Mouse (Mus musculus) 3134 (cell line): ENCODE data around the gene Snf8.

ENCODE experiments used
- DNase-seq: peaks from one replicate; pipeline ENCODE4 v3.0.0-alpha.2; 2011; ENCODE audit warnings: low spot score; ENCODE audit not compliant: insufficient read length; ENCODE audit errors: extremely low read depth

Gene Snf8

DNA sequence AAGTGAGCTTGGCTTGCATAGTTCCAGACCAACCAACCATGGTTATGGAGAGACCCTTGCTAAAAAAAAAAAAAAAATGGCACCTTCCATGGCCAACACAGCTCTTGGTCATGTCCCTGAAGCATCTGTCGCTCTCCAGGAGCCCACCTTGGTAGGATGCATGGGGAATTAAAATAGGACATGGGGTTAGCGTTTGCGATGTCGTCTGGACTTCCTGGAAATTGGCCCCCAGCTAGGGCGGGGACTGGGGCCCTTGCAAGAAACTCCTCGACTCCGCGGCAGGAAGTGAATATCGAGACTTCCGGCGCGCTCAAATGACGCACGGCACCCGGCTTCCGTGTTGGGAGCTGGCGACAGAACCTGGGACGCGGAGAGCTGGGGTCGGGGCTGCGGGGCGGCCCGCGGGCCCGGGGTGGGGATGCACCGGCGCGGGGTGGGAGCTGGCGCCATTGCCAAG is at the start of gene Snf8:
Gene Snf8 (plus strand): TSS at position 290 of the 457 bp plus-strand sequence.
- DNase-seq, result peak; percentile 86

GRCm38 (mm10) chr11:95987854-95988447 is 46.7 kb upstream of the Snf8 start:
- DNase-seq, result no peak

- peak; percentile 75 for DNase-seq
Measured at GRCm38 (mm10) chr11:95988533-95988932, 46.2 kb upstream of the Snf8 start.

GRCm38 (mm10) chr11:95989864-95990263 is 44.8 kb upstream of the Snf8 start:
- DNase-seq, result no peak

- DNase-seq, result no peak
Measured at GRCm38 (mm10) chr11:95990431-95990830, 44.3 kb upstream of the Snf8 start.

GRCm38 (mm10) chr11:95990886-95991708 is 43.6 kb upstream of the Snf8 start:
- DNase-seq, result no peak

GRCm38 (mm10) chr11:95994151-95994550 is 40.5 kb upstream of the Snf8 start:
- no peak for DNase-seq

DNA sequence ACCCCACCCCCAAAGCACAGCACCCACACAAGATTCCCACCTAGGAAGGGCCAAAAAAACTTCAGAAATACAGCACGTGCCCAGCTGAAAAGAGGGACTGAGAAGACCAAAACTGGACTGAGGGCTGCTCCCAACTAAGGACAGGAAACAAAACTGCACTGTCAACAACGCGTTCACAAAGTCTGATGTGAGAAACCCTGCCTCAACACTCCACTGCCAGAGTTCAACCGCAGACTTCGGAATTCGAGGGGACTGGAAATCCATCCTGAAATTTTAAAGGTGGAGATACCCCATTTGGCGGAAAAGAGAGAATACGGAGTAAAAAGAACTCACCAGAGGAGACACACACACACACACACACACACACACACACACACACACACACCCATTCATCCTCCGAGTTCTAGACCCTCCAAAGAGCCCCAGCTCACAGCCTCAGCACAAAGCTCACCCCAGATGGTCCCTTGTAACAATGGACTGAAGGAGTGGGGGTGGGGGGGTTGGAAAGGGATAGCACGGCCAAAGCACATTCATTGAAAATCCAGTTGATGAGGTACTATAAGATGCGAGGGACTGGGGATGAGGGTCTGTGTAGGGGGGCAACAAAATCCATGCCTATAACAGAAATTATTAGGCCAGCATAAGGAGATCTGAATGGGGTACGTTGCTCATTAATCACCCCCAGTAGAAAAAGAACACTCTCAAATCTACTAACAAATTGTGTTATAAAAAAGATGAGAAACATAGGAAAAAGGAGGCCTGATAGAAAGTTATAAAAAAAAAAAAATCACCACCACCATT is 31.4 kb upstream of the Snf8 start:
- no peak for DNase-seq

DNA sequence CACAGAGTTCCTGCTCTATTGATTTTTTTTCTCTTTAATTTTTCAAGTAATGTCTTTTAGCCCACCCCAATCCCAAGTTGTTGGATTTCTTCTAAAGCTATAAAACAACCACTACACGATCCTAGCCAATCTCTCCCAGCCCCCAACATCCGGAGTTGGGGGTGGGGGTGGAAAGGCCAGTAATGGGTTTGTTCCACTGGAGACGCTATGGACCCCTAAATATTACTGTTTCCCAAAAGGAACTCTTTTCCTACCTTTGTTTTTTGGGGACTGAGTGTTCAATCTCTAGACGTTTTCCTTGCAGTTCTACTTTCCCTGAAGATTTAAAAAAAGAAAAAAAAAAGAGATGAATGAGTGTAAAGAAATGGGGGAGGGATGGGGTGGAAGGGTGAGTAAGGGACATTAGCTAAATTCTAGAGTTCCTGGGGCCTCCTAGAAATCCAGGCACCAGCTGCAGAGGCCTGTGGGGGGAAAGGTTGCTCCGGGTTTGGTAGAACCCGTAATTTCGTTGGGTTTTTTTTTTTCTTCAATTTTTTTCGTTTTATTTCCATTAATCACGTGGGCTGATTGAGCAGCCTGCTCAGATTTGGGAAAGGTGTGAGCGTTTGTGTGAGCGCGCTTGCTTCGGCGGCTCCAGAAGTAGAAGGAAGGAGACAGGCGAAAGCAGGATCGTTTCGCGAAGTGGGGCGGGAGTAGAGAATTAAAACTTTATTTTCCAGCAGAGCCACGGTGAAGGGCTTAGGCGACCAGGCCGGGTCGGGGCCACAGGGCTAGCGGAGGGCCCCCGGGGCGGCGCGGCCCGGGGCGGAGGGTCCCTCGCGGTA is 30.5 kb upstream of the Snf8 start:
- no peak for DNase-seq

GRCm38 (mm10) chr11:96004793-96005402 is 29.8 kb upstream of the Snf8 start:
- DNase-seq, result no peak

DNA sequence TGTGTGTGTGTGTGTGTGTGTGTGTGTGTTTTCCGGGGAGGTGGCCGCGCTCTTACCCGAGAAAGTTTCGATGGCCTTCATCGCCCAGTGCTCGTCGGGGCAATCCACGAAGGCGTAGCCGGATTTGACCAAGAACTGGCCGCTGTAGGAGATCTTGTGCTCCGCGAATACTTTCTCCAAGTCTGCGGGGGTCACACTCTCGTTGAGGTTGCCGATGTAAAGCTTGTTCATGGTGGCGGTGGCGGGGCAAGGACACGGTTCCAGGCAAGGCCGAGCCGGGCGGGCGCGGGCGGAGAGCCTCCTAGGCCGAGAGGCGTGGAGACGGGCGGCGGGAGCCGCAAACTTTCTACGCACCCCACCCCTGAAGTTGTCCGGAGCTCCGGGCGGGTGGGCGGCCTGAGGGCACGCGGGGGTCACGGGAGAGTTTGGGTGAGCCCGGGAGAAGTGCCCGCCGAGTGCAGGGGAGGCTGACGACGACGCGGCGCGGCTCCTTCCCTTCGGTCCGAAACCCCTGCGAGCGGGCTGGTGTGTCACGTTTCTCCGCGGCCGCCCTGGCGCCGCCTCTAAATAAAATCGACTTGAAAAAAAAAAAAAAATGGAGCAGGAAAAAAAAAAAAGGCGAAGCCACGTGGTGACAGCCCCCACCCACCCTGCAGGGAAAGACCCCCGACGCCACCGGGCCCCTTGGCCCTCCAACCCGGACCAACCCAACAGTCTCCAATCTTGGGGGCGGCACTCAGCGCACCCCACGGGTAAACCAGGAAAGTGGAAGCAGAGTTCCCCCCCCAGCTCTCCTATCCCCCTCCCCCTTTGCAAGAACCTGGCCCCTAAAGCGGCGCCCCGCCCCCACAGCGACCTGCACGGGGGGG is 29.0 kb upstream of the Snf8 start, which contains the start of gene Igf2bp1:
Gene Igf2bp1 (minus strand): TSS at position 538 of the 869 bp plus-strand sequence.
- peak; percentile 66 for DNase-seq

DNA sequence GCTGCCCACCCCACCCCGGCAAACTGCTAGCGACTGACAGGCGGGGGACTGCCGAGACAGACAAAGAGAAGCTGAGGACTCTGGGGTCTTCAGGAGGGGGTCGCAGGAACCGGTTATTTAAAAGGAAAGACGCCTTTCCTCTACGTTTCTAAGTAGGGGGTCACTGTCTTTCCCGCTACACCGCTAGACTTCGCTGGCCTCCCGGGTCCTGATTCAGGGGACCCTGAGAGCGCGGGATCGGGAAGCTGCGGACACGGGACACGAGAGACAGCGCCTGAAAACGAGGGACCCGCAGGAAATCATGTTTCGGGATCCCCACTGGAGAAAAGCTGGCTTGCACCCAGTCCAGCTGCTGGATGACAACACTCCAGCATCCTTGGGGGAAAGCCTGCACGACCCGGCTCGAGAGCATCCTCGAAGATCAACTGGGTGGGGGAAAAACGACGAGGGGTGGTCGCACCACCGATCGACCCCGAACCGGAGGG is 28.3 kb upstream of the Snf8 start:
- DNase-seq, result no peak

GRCm38 (mm10) chr11:96006852-96007515 is 27.7 kb upstream of the Snf8 start:
- DNase-seq, result no peak

- DNase-seq, result no peak
Measured at GRCm38 (mm10) chr11:96007516-96008235, 27.0 kb upstream of the Snf8 start.

- no peak for DNase-seq
Measured at GRCm38 (mm10) chr11:96008827-96009226, 25.9 kb upstream of the Snf8 start.

GRCm38 (mm10) chr11:96011982-96012381 is 22.7 kb upstream of the Snf8 start:
- DNase-seq, result no peak

DNA sequence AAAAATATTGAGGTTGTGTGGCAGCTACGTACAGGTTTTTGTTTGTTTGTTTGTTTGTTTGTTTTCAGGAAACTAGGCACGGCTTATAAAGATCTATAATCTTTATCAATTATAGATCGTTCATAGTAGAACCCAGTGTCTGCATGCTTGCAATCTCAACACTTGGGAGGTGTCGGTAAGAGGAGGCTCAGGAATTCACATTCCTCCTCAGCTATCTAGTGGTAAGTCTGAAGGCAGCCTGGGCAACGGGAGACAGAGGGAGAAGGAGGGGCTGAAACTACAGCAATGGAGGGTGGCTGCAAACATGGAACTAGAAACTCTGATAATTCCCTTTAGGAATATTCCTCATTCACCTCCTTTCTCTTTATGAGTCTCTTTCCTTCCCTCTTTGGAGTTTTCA is 19.3 kb upstream of the Snf8 start:
- no peak for DNase-seq

GRCm38 (mm10) chr11:96017941-96018351 is 16.7 kb upstream of the Snf8 start:
- peak; percentile 87 for DNase-seq
